Mouse (Mus musculus) mouse embryonic stem cell (cell line): ENCODE data around the gene Lcmt2.

Experiments
- in situ Hi-C, 2 experiments: fragments of 300-500 bp; cut with MboI; formaldehyde crosslinking; loops; 1 replicate in 1 of 2; 3 replicates in 1 of 2; pipeline ENCODE4 v1.14.3; 2019 to 2020; ENCODE audit warnings: low sequenced_read_pairs in 2 of 2, low pct_unique_long_range_greater_than_20kb in 1 of 2, mixed read lengths in 1 of 2; ENCODE audit not compliant: unreplicated experiment in 1 of 2

The Lcmt2 gene

DNA sequence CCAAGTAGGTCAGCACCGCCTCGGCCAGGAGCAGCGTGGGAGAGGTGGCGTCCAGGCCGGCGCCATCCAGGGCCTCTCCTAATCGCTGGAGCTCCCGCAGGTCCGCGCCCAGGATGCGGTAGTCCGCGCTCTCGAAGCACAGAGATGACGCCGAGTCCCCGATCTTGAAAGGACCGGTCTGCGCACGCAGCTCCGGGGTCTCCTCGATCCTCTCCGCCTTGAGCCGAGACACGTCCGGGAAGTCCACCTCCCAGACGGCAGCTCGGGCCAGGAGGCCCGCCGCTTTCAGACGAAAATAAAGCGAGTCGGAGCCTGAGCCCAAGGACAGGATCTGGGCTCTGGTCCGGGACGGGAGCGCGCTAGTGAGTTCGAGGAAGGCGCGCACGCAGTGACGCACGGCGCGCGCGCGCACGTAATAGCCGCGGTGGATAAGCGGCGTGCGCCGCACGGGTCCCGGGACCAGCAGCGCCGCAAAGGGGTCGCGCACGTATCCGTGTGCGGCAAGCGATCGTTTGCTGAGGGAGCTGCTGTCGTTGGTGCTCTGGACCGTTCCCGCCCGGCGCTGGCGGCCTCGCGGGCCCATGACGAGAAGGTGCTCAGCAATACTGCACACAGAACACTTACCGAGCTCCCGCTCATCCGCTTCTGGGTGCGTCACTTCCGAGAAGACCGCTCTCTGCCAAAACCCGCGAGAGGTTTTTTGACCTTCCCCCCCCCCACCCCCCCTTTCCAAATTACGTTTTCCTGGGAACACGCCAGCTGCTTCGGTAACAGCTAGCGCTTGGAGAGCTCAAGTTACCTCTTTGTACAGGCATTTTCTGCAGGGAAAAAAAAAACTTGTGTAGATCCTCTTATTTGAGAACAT, at the start of gene Lcmt2, which contains the start of gene Adal:
Gene Lcmt2, minus strand, starts transcription at position 636 of the 865 bp plus-strand sequence.
Gene Adal, plus strand, starts transcription at position 411 of the 865 bp plus-strand sequence.
- in situ Hi-C loops = no loop called here

DNA sequence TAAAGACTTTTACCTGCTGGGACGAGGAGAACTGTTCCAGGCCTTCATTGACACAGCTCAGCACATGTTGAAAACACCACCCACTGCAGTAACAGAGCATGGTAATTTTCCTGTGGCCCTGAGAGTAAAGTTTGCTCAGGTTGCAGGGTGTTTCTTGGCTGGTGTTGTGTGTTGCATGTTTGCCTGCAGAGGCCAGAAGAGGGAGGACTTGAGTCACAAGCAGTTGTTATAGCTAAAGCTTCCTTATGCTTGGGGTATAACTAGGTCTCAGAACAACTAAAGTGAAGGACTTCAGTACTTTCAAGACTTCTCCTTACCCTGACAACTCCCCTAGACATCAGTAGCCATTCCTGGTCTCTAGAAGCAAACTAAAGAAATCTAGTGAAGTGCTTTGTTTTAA, 48.1 kb upstream of the Lcmt2 start:
- in situ Hi-C loops = loop anchor here in 1 of 2 experiments (10.0 kb wide), 1 partner anchor 216 kb away; no protein-coding TSS in a partner anchor

DNA sequence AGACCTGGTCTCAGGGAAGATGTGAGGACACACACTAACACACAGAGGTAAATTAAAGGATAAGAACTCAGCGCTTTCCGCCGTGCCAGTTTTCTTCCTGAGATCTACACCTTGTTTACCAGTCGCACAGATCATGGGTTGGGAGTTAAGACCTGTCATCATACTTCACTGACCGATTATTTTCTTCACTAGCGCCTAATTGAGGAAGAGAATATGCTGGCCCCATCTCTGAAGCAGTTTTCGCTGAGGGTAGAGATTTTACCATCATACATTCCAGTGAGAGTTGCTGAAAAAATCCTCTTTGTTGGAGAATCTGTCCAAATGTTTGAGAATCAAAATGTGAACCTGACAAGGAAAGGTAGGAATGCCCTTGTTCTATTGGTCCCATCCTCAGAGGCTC, 43.7 kb upstream of the Lcmt2 start:
- in situ Hi-C loops = loop anchor here in 1 of 2 experiments (10.0 kb wide), 1 partner anchor 221 kb away; no protein-coding TSS in a partner anchor

DNA sequence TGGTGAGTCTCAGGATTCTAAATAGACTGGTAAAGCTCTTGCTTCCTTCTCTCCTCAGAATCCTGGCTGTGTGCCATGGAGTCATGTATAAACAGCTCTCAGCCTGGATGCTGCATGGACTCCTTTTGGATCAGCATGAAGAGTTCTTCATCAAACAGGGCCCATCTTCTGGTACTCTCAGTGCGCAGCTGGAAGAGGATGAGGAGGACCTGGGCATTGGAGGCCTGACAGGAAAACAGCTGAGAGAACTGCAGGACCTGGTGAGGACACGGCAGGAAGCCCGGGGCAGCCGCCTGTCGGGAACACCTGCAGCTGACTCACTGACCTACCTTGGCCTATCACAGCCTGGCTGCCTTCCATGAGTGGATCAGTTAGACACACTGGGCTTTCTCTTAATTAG, 43.0 kb upstream of the Lcmt2 start:
- in situ Hi-C loops = loop anchor here in 1 of 2 experiments (10.0 kb wide), 1 partner anchor 221 kb away; no protein-coding TSS in a partner anchor

DNA sequence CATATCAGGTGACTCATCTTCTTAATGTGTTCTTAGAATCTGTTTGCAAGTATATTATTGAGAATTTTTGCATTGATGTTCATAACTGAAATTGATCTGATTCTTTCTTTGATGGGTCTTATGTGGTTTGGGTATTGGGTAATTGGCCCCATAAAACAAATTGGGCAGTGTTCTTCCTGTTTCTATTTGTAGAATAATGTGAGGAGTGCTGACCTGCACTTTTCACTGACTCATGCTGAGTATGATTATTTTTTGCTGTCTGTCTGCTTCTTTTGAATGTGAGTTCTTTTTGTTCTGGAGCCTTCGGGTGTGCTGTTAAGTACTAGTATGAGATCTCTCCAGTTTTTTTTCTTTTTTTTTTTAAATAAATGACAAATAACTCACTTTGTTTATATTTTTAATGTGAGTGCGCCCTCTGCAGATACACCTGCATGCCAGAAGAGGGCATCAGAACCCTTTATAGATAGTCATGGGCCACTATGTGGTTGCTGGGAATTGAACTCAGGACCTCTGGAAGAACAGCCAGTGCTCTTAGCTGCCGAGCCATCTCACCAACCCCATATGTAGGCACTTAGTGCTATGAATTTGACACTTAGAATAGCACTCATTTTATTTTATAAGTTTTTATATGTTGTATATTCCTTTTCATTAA, 38.5 kb upstream of the Lcmt2 start:
- in situ Hi-C loops = loop anchor here in 1 of 2 experiments (10.0 kb wide), 1 partner anchor 226 kb away; no protein-coding TSS in a partner anchor

DNA sequence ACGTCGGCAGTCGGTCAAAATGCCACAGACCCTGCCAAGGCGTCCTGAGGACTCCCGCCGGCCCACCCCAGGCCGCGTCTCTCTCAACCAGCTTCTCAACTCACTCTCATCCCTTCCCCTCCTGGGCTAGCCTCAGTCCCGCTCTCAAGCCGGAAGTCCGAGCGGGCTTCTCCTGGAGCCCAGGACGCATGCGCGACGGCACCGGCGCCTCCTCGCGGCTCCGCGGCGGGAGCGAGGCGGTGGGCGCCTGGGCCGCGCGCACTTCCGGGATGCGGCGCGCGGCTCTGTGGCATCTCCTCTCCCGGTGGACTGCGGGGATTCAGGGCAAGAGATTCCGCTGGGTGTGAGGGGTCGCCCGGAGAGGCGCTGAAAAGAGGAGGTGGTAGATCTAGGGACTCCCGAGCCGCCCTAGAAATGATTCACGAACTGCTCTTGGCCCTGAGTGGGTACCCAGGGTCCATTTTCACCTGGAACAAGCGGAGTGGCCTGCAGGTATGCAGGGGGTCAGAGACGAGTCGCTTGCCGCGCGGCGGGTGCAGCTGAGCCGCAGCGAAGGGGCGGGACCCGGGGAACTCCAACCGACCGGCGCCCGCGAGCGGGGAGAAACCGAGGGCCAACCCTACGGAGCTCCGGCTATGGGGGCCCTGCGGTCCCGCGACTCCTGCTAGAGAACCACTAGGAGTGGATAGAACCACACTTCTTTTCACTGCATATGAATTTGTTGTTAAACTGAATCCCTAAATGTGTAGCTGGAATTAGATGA, 30.7 kb upstream of the Lcmt2 start, which contains the start of gene Zscan29:
Gene Zscan29, minus strand, starts transcription at position 146 of the 763 bp plus-strand sequence.
- in situ Hi-C loops = loop anchor here in 1 of 2 experiments (10.0 kb wide), 1 partner anchor 234 kb away; no protein-coding TSS in a partner anchor

DNA sequence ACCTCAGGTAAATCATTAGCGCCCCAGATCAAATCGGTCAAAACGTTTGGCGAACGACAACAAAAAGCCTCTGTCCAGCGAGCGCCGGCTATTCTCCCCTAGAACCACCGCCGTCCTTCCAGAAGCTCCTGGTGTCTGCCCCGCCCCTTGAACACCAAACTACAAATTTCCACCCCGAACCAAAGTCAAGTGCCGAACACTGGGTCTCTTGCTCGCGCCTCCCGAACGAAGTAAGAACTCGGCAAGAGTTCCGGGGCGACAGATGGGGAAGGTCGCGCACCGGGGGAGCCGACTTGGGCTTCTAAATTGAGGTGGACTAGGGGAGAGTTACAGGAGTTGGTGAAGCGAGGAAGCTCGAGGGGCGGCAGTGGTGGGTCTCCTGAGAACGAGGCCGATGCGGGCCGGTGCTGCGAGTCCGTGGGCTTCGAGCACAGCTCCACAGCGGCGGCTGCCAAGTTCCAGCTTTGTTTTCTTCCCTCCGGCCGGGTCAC, 30.1 kb upstream of the Lcmt2 start, which contains the start of gene Tubgcp4:
Gene Tubgcp4, plus strand, starts transcription at position 174 of the 491 bp plus-strand sequence.
- in situ Hi-C loops = loop anchor here in 1 of 2 experiments (10.0 kb wide), 1 partner anchor 234 kb away; no protein-coding TSS in a partner anchor

DNA sequence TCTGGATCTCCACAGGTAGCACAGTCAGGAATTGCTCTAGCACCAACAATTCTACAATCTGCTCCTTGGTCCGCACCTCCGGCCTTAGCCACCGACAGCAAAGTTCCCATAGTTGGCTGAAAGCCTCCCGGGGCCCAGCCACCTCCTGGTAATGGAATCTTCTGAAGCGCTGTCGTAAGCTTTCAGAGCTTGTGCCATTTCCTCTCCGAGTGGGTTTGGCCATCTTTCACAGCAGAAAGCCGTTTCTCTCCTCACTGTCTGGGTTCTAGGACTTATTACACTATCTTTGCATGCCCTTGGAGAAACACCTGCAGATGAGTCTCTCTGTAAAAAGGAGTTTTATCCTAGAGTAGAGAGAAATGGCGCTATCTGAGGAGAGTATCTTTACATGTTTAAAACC, 29.4 kb upstream of the Lcmt2 start:
- in situ Hi-C loops = loop anchor here in 1 of 2 experiments (10.0 kb wide), 1 partner anchor 235 kb away; no protein-coding TSS in a partner anchor

DNA sequence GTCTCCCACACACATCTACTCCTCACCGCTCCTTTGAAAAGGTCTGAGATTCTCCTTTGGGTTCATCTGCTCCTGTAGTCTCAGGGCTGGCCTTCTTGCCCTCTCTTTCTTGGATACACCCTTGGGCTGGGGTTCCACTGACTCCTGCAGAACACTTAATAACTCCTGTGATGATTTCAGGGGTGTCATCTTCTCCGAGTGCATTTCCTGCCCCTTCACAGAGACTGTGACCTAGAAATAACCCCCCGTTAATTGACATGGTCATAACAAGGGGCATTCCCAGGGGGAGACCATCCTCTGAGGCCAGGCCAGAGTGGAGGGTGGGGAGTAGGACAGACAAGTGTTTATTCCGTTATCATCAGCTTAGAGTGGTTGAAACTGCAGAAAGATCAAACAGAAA, 28.7 kb upstream of the Lcmt2 start:
- in situ Hi-C loops = no loop called here

DNA sequence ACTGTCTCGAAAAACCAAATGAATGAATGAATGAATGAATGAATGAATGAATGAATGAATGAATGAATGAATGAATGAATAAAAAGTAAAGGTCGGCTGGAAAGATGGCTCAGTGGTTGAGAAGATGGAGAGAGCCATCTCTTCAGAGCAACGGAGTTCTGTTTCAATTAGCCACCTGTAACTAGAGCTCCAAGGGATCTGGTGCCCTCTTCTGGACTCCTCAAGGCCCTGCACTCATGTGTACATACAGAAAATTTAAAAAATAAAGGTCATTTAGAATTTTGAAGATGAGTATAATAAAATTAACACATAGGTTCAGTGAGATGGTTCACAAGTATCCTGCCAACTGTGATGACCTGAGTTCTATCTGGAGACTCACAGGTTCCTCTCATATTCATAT, 12.6 kb upstream of the Lcmt2 start:
- in situ Hi-C loops = no loop called here

DNA sequence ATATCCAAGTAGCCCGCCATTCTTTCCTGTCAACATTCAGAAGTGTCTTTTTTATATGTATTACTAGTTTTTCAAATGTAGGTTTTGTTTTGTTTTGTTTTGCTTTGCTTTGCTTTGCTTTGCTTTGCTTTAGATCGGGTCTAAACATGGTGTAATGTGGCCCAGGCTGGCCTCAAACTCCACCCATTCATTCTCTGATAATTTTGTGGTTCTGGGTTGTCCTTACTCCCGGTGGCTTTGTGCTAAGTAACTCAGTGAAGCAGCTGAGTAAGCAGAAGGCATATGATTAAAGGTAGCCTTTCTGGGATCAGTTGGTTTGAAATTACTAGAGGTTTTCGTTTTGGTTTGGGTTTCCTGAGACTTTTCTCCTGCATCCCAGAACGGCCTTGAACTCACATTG, 9.2 kb upstream of the Lcmt2 start:
- in situ Hi-C loops = no loop called here

DNA sequence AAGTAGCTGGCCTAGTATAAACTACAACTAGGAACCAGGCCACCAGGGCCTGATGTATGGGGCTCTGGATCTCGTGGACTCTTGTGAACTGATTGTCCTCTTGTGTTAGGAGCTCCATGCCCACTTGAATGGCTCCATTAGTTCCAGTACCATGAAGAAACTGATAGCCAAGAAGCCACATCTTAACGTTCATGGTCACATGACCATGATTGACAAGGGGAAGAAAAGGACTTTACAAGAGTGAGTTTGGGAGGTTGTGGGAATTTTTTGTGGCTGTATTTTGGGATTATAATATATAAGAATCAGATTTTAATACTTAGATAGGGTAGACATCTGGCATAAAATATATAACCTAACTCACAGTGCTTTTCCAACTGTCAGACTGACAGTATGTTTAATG, 2.0 kb upstream of the Lcmt2 start:
- in situ Hi-C loops = no loop called here

DNA sequence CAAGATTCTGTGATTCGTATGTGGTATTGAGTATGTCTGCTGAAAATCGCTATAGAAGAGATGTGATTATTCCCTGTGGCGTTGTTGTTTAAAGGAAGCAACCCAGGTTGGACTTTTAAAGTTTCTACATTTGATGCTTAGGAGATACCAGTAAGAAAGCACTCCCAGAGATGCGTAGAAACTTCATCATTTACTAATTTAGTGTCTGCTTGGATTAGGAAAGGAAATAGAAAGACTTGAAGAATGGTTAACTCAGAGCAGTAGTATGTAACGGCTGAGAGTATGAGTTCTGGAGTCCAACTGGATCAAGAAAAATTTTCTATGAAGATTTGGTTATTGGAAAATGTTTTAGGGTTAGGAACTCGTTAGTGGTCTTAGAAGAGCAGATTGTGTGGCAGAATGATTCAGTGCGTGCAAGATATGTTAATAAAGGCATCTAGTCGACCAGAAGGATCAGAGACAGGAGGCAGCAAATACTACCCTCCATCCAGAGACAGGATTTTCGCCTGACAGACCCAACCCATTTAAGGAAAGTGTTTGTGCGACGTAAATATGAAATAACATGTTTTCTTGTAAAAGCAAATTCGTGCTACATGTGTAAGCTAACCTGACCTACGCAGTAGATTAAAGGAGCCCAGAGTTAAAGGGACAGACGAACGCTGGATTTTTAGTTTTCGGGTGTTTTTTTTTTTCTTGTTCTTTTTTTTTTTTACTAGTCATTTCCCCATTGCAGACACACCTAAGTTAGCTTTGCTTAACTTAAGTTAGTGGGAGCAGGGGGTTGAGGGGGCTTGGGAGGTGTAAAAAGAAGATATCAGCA, 973 bp upstream of the Lcmt2 start:
- in situ Hi-C loops = no loop called here

DNA sequence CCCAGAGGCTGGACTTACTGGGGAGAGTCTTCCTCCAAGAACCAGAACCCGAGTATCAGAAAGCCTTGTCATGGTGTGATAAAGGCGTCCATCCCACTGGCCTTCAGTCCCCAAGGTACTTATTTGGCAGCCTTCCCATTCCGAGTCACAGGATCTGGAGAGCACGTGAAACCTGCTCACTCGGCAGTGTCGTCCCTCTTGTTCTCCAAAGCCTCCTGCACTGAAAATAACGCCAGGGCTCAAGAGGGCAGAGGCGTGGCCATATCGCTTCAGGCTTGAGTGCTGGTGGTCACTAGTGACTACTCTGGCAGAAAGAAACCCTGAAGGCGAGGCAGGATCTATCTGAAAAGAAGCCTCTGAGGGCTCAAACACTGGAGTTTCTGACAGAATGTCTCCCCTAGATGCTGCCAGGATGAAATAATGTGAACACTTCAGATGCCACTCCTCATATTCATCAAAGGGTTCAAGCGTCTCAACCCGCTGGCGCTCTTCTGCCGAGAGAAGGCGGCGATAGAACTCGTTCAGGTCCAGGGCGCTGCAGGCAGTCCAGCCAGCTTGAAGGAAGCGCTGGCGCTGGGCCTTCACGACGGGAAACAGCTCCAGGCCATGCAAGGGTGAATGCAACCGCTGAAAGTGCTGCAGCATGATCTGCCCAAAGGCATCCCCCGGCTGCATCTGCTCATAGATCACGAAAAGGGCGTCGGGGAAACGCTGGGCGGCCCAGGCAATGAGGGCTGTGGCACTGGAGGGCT, 1.0 kb downstream of the Lcmt2 start:
- in situ Hi-C loops = no loop called here

DNA sequence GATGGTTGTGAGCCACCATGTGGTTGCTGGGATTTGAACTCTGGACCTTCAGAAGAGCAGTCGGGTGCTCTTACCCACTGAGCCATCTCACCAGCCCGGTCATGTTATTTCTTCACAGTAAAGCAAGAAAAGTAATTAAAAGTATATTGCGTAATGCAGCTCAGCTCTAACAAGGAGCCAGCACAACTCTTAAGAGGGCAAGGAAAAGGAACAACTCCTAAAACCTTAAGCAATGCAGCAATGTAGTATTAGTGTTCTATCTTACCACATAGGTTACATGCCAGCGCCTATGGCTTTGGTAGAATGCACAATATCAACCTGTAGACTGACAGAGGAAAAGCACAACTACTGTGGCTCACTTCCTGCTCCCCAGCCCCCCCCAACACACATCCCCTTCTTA, 3.1 kb downstream of the Lcmt2 start:
- in situ Hi-C loops = no loop called here

DNA sequence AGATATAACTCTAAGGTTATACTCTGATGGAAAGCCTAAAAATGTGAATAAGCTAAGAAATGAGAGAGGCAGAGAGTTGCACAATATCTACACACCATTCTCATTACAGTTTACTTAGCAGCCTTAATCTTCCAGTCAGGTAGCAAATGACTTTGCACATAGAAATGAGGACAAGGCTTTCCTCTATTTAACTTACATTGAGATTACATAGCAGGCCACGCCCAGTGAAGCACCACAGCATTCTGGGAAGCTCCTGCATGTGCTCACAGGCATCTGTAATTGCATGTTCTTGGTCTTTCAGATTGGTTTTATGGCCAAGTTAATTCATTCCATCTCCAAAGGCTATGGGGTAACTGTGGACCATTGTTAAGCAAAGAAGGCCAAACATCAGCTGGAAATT, 7.6 kb downstream of the Lcmt2 start:
- in situ Hi-C loops = no loop called here
